Mouse (Mus musculus) liver, postnatal 0 days (tissue): ENCODE data around the gene Prr27. TPM values are rescaled to one million over a fixed set of nuclear protein-coding genes. Genes with fewer than 3 reads are reported as not detected.

ENCODE experiments used
- ATAC-seq: fragments of 200-750 bp; cut with Nextera tagmentation; 2 replicates; pipeline ENCODE4 v1.8.0; 2017; ENCODE audit warnings: mild to moderate bottlenecking, moderate library complexity
- DNase-seq: peaks from one replicate; pipeline ENCODE4 v3.0.0-alpha.2; 2016
- H3K27ac ChIP-seq: fragments of 300-500 bp; sonication (generic); 2 replicates; pipeline ENCODE4 v1.5.1; 2014; ENCODE audit warnings: antibody characterized with exemption, moderate library complexity, mild to moderate bottlenecking, low read depth
- H3K27me3 ChIP-seq: fragments of 300-500 bp; sonication (generic); 2 replicates; pipeline ENCODE4 v1.6.1; 2014; ENCODE audit warnings: low read length, control low read depth, mixed read lengths; ENCODE audit not compliant: insufficient read depth
- H3K36me3 ChIP-seq: fragments of 300-500 bp; sonication (generic); replicated peaks from 2 replicates; pipeline ENCODE4 v1.6.1; 2014; ENCODE audit warnings: mild to moderate bottlenecking, control low read depth, low read length, moderate library complexity, mixed read lengths; ENCODE audit not compliant: insufficient read depth
- H3K4me1 ChIP-seq: fragments of 300-500 bp; sonication (generic); 2 replicates; pipeline ENCODE4 v1.6.1; 2014; ENCODE audit warnings: antibody characterized with exemption, mild to moderate bottlenecking, control low read depth; ENCODE audit not compliant: insufficient read depth
- H3K4me2 ChIP-seq: fragments of 300-500 bp; sonication (generic); 2 replicates; pipeline ENCODE4 v1.6.1; 2014; ENCODE audit warnings: low read depth, mild to moderate bottlenecking, low read length, moderate library complexity, mixed read lengths
- H3K4me3 ChIP-seq: fragments of 300-500 bp; sonication (generic); 2 replicates; pipeline ENCODE4 v1.5.1; 2014; ENCODE audit warnings: low read depth, low read length
- H3K9ac ChIP-seq: fragments of 300-500 bp; sonication (generic); replicated peaks from 2 replicates; pipeline ENCODE4 v1.6.1; 2014; ENCODE audit warnings: mild to moderate bottlenecking, moderate library complexity
- H3K9me3 ChIP-seq: fragments of 300-500 bp; sonication (generic); 2 replicates; pipeline ENCODE4 v1.6.1; 2016; ENCODE audit warnings: mild to moderate bottlenecking, control low read depth, low read length, mixed read lengths
- CTCF ChIP-seq: sonication (generic); IDR thresholded peaks from 2 replicates; pipeline ENCODE4 v1.5.1; 2016; ENCODE audit warnings: antibody characterized with exemption, low read depth
- EP300 ChIP-seq: IDR thresholded peaks from 2 replicates; pipeline ENCODE4 v1.6.1; 2016; ENCODE audit warnings: antibody characterized with exemption, low read depth, mild to moderate bottlenecking
- WGBS: fragments of 180-500 bp; shearing (Covaris S2); extraction: QIAGEN DNeasy Blood & Tissue Kit; methylation state at CpG from one replicate; pipeline ENCODE4 v1.1.7; 2014; ENCODE audit not compliant: insufficient replicate concordance; 5-methylcytosine and 5-hydroxymethylcytosine counted together
- polyA plus RNA-seq: library from polyadenylated mRNA; unstranded; fragments of >200 nt; fragmentation: Nextera tagmentation; extraction: Ambion mirVana; gene quantifications from 2 replicates; pipeline ENCODE4 v1.2.1, GENCODE M21; 2015

Gene Prr27
- polyA plus RNA-seq, 1 experiment from 2014 or later = not detected

GRCm38 (mm10) chr5:87884729-87885128 lies 59.2 kb downstream of the Prr27 start, which contains the start of gene Odam:
Gene Odam (plus strand): TSS chr5:87885029.
- Histone ChIP-seq H3K9me3 (no peaks in the 10 kb centered on the region), H3K27me3 (no peaks in the 10 kb centered on the region), H3K27ac (no peak within 1 kb of the TSS), H3K4me3 (no peak within 1 kb of the TSS), H3K36me3 (no peaks in the 10 kb centered on the region), H3K9ac (no peak within 1 kb of the TSS), H3K4me2 (no peak within 1 kb of the TSS), H3K4me1 (no peaks in the 10 kb centered on the region)
- DNase-seq (no peak), ATAC-seq (no peak)
- 74% methylated on average over 1 of the region's 1 CpGs for WGBS
- no peak for TF ChIP-seq CTCF
- no peak for TF ChIP-seq EP300

Other genes with a start within 250 kb of the Prr27 start
- 0.08 and 0.14 TPM in 2 replicates for gene Sult1e1, start 234.1 kb upstream of the Prr27 start, polyA plus RNA-seq
- gene Csn1s1, start 159.5 kb upstream of the Prr27 start, polyA plus RNA-seq = not detected in 2 replicates
- gene Csn2, start 126.1 kb upstream of the Prr27 start, polyA plus RNA-seq = not detected in 2 replicates
- gene Csn1s2a, start 51.1 kb upstream of the Prr27 start, polyA plus RNA-seq = not detected in 2 replicates
- gene Csn1s2b, start 17.6 kb upstream of the Prr27 start, polyA plus RNA-seq = not detected in 2 replicates
- gene Odam, start 59.3 kb downstream of the Prr27 start, polyA plus RNA-seq = not detected in 2 replicates
- gene Csn3, start 99.9 kb downstream of the Prr27 start, polyA plus RNA-seq = not detected in 2 replicates
- gene 2310003L06Rik, start 143.8 kb downstream of the Prr27 start, polyA plus RNA-seq = not detected in 2 replicates
- not detected in 2 replicates for gene Gm28434, start 143.8 kb downstream of the Prr27 start, polyA plus RNA-seq
- not detected in 2 replicates for gene Cabs1, start 153.8 kb downstream of the Prr27 start, polyA plus RNA-seq
- gene Smr3a, start 176.9 kb downstream of the Prr27 start, polyA plus RNA-seq = not detected in 2 replicates